Mouse (Mus musculus) A20 (cell line): Measurements from ENCODE around the gene Araf.

Source experiments
- DNase-seq: peaks from one replicate; pipeline ENCODE4 v3.0.0-alpha.2; 2011; ENCODE audit warnings: low read depth, low spot score

Araf gene

GRCm38 (mm10) chrX:20848256-20848984 is 50.8 kb downstream of the Araf start:
- peak; percentile 93 for DNase-seq

DNA sequence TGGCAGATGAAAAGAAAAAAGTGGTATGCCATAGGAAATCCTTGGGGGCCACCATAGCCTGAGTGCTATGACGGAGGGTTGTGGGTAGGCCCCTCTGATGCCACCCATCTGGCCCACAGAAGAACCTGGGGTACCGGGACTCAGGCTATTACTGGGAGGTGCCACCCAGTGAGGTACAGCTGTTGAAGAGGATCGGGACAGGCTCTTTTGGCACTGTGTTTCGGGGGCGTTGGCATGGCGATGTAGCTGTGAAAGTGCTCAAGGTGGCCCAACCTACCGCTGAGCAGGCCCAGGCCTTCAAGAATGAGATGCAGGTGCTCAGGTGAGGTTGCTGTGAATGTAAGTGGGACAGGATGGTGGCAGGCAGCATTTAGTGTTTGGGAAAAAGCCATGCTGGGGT is 56.2 kb downstream of the Araf start:
- no peak for DNase-seq

GRCm38 (mm10) chrX:20861453-20862104 is 64.0 kb downstream of the Araf start:
- no peak for DNase-seq

DNA sequence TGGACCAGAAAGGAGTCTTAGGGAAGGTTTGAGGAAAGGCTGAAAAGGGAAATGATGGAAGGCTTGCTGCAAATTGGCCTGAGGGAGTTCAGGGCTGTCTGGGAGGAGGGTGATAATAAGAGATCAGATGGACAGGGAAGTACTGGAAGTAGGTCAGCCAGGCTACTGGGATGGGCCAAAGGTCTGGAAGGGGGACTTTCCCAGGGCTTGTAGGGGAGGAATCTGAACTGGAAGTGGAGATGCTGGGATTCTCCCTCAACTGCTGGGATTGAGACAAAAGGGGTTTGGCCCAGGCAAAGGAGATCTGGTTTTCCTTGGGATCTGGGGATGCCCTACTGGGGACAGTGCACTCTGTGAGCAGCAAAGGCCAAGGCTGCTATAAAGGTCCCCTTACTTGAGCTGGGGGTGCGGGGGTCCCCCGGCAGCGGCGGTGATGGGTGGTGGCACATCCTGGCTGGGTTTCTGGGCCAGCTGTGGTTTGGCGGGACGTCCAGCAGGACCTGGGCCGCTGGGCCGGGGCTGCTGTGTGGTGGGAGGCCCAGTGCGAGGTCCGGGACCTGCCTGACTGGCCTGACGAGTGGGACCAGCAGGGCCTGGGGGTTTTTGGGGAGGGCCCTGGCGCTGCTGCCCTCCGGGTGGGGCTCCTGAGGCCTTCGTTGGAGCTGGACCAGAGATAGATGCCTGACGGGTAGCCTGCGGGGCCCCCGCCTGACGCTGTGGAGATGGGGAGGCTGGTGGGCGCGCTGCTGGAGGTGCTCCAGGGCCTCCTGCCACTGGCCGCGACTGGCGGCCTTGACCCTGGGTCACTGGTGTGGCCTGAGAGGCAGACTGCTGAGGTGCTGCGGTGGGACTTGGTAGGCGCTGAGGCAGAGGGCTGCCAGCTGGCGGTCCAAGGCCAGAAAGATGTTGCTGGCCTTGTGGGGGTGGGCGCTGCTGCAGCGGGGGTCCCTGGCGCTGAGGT is 64.8 kb downstream of the Araf start:
- DNase-seq, result no peak

GRCm38 (mm10) chrX:20863161-20864101 is 65.8 kb downstream of the Araf start:
- DNase-seq, result no peak

DNA sequence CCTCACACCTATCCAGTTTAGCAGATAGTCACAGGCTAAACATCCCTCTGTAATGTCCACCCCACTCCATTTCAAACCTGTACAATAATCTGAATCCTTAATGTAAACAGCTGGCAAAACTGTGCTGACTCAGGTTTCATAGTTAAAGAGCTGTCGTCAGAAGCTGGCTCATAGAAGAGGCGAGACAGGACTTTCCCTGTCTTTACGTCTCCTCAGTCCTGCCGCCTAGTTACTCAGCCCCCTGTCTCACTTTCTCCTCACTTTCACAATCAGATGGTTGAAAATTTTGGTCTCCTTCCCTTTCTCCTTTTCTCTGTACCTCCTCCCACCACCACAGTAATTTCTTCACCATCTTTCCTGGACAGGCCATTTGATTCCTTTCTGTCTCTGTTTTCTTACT is 70.5 kb downstream of the Araf start:
- no peak for DNase-seq

- DNase-seq, result no peak
Observed at GRCm38 (mm10) chrX:20869203-20869602, 71.6 kb downstream of the Araf start.

GRCm38 (mm10) chrX:20869962-20870513 is 72.4 kb downstream of the Araf start, which contains the start of gene Timp1:
Gene Timp1, plus strand, starts transcription at chrX:20870166.
- no peak for DNase-seq

DNA sequence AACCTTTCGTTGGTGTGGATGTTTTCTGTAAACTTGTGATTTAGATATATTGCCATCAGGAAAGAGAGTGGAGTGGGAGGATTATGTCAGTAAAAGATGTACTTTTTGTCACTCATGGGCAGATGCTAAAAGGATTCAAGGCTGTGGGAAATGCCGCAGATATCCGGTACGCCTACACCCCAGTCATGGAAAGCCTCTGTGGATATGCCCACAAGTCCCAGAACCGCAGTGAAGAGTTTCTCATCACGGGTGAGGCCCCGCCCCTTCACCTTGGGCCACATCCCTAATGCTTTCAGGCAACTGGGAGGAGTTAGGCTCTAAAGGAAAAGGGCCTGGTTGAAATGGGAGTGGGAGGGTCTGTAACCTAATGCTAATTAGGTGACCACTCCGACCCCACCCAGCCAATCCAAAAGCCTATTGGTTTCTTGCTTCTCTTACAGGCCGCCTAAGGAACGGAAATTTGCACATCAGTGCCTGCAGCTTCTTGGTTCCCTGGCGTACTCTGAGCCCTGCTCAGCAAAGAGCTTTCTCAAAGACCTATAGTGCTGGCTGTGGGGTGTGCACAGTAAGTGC is 75.4 kb downstream of the Araf start:
- DNase-seq, result no peak

- no peak for DNase-seq
Observed at GRCm38 (mm10) chrX:20875241-20875640, 77.6 kb downstream of the Araf start.

- no peak for DNase-seq
Observed at GRCm38 (mm10) chrX:20910074-20910473, 112.5 kb downstream of the Araf start.
